Mouse (Mus musculus) heart, adult 2 months (tissue): ENCODE results near the gene Srr. TPM values are rescaled to one million over a fixed set of nuclear protein-coding genes. Genes with fewer than 3 reads are reported as not detected.

ENCODE experiments used
- DNase-seq, 2 experiments: peaks; one replicate each; pipeline ENCODE4 v3.0.0; 2021
- H3K27ac ChIP-seq: fragments of 200-600 bp; 2 replicates; pipeline ENCODE4 v1.8.1; 2022
- H3K27me3 ChIP-seq: fragments of 200-500 bp; 2 replicates; pipeline ENCODE4 v1.6.1; 2012; ENCODE audit warnings: mild to moderate bottlenecking, low read length, inconsistent platforms, mixed read lengths; ENCODE audit not compliant: control insufficient read depth, insufficient read depth
- H3K36me3 ChIP-seq: fragments of 200-500 bp; 2 replicates; pipeline ENCODE4 v1.6.1; 2012; ENCODE audit warnings: low read length, inconsistent platforms; ENCODE audit not compliant: control insufficient read depth, insufficient read depth
- H3K4me1 ChIP-seq: fragments of 200-500 bp; 2 replicates; pipeline ENCODE4 v1.6.1; 2011; ENCODE audit warnings: low read length; ENCODE audit not compliant: control insufficient read depth, insufficient read depth
- H3K4me3 ChIP-seq: fragments of 200-600 bp; 2 replicates; pipeline ENCODE4 v1.8.1; 2022
- H3K79me2 ChIP-seq: fragments of 200-500 bp; replicated peaks from 2 replicates; pipeline ENCODE4 v1.6.1; 2012; ENCODE audit warnings: mild to moderate bottlenecking, inconsistent platforms, low read length, moderate library complexity, mixed read lengths; ENCODE audit not compliant: control insufficient read depth, insufficient read depth
- H3K9ac ChIP-seq: fragments of 200-500 bp; 2 replicates; pipeline ENCODE4 v1.6.1; 2012; ENCODE audit warnings: low read depth, mild to moderate bottlenecking, control low read depth, inconsistent platforms, low read length, mixed read lengths
- CTCF ChIP-seq: fragments of 200-600 bp; IDR thresholded peaks from 2 replicates; pipeline ENCODE4 v1.8.1; 2022; ENCODE audit warnings: antibody characterized with exemption, mild to moderate bottlenecking, moderate library complexity
- EP300 ChIP-seq: fragments of 200-500 bp; IDR thresholded peaks from 2 replicates; pipeline ENCODE4 v1.6.1; 2011; ENCODE audit warnings: low read depth, low read length, control low read depth; ENCODE audit not compliant: insufficient read depth
- POLR2A ChIP-seq: fragments of 200-500 bp; IDR thresholded peaks from 2 replicates; pipeline ENCODE4 v1.6.1; 2011; ENCODE audit warnings: mild to moderate bottlenecking, low read depth, low read length, control low read depth; ENCODE audit not compliant: insufficient read depth
- WGBS: fragments of 180-500 bp; shearing (Covaris S2); methylation state at CpG from one replicate; pipeline ENCODE4 v1.1.7; 2018; 5-methylcytosine and 5-hydroxymethylcytosine counted together
- intact Hi-C: fragments of 180-260 bp; cut with DNase I; formaldehyde crosslinking; loops from one replicate; pipeline ENCODE4 v1.15.1; 2025
- polyA plus RNA-seq: library from polyadenylated mRNA; depleted of rRNA; stranded (reverse); fragments of >200 nt; gene quantifications from 2 replicates; pipeline ENCODE4 v1.2.3, GENCODE M21; 2012
- total RNA-seq, 2 experiments: library from RNA; stranded (reverse); gene quantifications; 2 replicates each; pipeline ENCODE4 v1.2.3; 2021

The Srr gene
- total and polyA plus RNA-seq, 3 experiments = 12.6 to 31.7 (median 24.1) TPM

DNA sequence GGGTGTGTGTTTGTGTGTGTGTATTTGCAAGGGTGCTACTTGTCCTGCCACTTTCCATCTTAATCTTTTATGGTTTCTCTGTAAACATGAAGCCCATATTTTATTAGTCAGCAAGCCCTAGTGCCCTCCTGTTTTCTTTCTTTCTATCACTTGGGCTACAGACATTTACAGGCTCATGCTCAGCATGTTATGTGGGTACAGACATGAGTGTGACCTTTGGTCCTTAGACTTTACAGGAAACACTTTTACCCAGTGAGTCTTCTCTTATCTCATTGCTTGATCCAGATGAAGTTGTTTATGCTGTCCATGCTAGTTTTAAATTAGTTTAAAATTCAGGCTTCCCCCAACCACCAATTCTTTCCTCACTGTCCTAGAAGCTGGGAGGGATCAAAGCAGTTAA, 36.2 kb upstream of the Srr start:
- Histone ChIP-seq H3K4me1 (peaks cover 4% of the 10 kb centered on the region), H3K9ac (no peak overlapping the region), H3K27ac (no peak overlapping the region), H3K36me3 (peaks cover 3% of the 10 kb centered on the region; the same call in 1 of the 2 replicates), H3K27me3 (no peaks in the 10 kb centered on the region), H3K79me2 (no peaks in the 10 kb centered on the region), H3K4me3 (no peak overlapping the region)
- DNase-seq = no peak
- intact Hi-C loops = no loop called here
- no peak for TF ChIP-seq CTCF

DNA sequence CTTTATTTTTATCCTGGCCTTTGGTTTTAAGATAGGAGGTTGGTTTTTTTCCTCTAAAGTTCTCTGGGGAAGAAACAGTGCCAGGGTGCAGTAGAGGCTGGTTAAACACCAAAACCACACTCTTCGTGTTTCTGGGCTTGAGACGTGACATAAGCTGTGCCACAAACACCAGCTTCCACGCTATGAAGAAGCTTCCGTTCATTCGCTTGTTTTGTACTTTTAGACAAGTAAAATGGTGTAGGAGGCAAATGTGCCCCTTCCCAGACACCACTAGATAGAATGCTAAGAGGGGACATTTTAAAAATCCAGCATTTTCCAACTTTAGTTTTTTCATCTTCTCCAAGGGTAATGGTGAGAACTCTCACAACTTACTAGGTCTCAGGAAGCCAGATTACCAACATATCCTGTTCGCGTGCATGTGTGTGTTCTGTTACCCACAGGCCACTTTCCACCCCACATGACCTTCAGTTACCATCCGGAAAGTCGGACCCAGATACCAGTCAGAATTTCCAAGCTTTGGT, 34.3 kb upstream of the Srr start:
- no peak for DNase-seq
- H3K4me3 ChIP-seq = no peak overlapping the region
- peaks cover 3% of the 10 kb centered on the region; the same call in 1 of the 2 replicates for H3K36me3 ChIP-seq
- no peak for TF ChIP-seq CTCF
- TF ChIP-seq EP300 = no peak
- TF ChIP-seq POLR2A = no peak
- peaks cover 4% of the 10 kb centered on the region for H3K4me1 ChIP-seq
- H3K27ac ChIP-seq = no peak overlapping the region
- intact Hi-C loops = no loop called here
- WGBS = 89% methylated on average over 9 of the region's 9 CpGs
- no peaks in the 10 kb centered on the region for H3K27me3 ChIP-seq
- H3K9ac ChIP-seq = no peak overlapping the region
- H3K79me2 ChIP-seq = no peaks in the 10 kb centered on the region

DNA sequence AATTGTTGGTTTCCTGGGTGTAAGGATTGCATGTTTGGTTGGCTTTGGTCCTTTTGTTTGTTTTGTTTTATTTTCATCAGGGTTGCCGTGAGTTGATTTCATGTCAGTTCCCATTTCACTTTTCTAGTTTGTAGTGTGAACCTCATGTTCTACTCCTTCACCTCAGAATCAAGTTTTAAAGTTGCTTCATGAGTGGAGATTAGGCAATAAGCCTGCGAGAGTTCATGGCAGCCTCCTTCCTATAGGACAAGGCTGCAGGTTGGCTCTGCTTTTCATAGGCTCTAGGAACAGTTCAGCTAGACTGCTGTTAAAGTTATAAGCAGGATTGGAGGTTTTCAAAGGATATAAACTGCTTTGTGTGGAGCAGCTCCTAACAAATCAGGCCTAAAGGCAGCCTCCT, 33.8 kb upstream of the Srr start:
- no peak for TF ChIP-seq POLR2A
- no peak for TF ChIP-seq CTCF
- no peak for TF ChIP-seq EP300
- no peak overlapping the region for H3K4me3 ChIP-seq
- no peaks in the 10 kb centered on the region for H3K79me2 ChIP-seq
- peaks cover 3% of the 10 kb centered on the region; the same call in 1 of the 2 replicates for H3K36me3 ChIP-seq
- no peak overlapping the region for H3K9ac ChIP-seq
- H3K4me1 ChIP-seq = peaks cover 4% of the 10 kb centered on the region
- no peak overlapping the region for H3K27ac ChIP-seq
- no peak for DNase-seq
- intact Hi-C loops = no loop called here
- H3K27me3 ChIP-seq = no peaks in the 10 kb centered on the region
- WGBS = 80% methylated on average over 2 of the region's 2 CpGs

DNA sequence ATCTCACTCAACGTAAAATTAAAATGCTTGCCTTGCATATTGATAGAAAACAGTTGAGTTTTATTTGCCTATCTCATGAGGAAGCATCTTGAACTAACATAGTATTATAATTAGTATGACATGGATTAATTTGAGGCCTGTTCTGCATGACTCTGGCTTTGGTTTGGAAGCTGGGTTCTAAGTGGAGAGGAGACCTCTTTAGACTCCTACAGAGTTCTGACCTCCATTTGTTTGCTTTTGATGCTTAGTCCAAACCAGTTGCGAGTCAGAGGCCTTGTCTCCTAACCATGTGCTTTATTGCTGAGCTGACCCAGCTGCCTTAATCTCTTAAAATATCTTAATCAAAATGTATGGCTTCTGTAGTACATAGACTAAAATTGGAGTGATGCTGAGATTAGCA, 31.9 kb upstream of the Srr start:
- WGBS = 94% methylated on average over 2 of the region's 2 CpGs
- Histone ChIP-seq H3K4me1 (no peaks in the 10 kb centered on the region), H3K4me3 (no peak overlapping the region), H3K27ac (no peak overlapping the region), H3K36me3 (no peaks in the 10 kb centered on the region), H3K79me2 (no peaks in the 10 kb centered on the region), H3K9ac (no peak overlapping the region), H3K27me3 (no peaks in the 10 kb centered on the region)
- TF ChIP-seq CTCF (no peak), POLR2A (no peak), EP300 (no peak)
- no peak for DNase-seq
- intact Hi-C loops = no loop called here

DNA sequence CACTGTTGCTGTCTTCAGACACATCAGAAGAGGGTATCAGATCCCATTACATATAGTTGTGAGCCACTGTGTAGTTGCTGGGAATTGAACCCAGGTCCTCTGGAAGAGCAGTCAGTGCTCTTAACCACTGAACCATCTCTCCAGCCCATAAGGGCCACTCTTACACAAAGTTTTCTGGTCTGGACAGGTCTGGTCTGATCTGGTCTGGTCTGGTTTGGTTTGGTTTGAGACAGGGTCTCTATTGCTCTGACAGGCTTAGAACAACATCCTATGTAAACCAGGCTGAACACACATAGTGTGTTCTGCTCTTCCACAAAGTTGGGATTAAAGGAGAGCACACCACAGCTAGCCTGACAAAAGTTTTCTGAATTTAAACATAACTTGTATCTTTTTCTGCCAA, 30.3 kb upstream of the Srr start:
- Histone ChIP-seq H3K4me1 (no peaks in the 10 kb centered on the region), H3K9ac (no peak overlapping the region), H3K27ac (no peak overlapping the region), H3K36me3 (no peaks in the 10 kb centered on the region), H3K4me3 (no peak overlapping the region), H3K27me3 (no peaks in the 10 kb centered on the region), H3K79me2 (no peaks in the 10 kb centered on the region)
- DNase-seq = no peak
- intact Hi-C loops = no loop called here
- TF ChIP-seq CTCF = no peak

DNA sequence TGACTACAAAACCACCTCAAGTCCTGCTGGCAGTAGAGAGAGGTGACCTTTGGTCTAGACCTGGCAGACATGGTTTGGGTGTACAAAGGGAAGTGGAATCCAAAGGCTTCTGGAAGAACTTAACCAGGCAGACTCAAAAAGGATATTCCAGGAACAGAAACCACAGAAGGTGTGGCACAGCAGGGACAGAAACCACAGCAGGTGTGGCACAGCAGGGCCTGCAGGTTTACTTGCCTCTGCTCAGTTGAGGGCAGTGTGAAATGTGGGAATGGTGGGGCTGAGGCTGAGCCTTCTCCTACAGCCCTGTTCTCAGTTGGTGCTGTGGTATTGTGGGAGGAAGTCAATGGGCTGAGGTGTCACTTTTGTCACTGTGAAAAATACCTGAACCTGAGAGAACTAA, 29.2 kb upstream of the Srr start:
- Histone ChIP-seq H3K4me1 (no peaks in the 10 kb centered on the region), H3K36me3 (no peaks in the 10 kb centered on the region), H3K27me3 (no peaks in the 10 kb centered on the region), H3K9ac (no peak overlapping the region), H3K27ac (no peak overlapping the region), H3K79me2 (no peaks in the 10 kb centered on the region), H3K4me3 (no peak overlapping the region)
- DNase-seq = no peak
- TF ChIP-seq EP300 = no peak
- TF ChIP-seq POLR2A = no peak
- TF ChIP-seq CTCF = no peak
- intact Hi-C loops = no loop called here
